Mouse (Mus musculus) kidney, embryonic 16.5 days (tissue): Measurements from ENCODE around the gene Cox20. TPM values are rescaled to one million over a fixed set of nuclear protein-coding genes. Genes with fewer than 3 reads are reported as not detected.

ENCODE experiments used
- ATAC-seq: fragments of 200-750 bp; cut with Nextera tagmentation; 2 replicates; pipeline ENCODE4 v1.8.0; 2017; ENCODE audit warnings: moderate TSS enrichment; ENCODE audit not compliant: low FRiP score, low TSS enrichment
- H3K27ac ChIP-seq: fragments of 300-500 bp; sonication (generic); 2 replicates; pipeline ENCODE4 v1.5.1; 2014; ENCODE audit warnings: low read length
- H3K27me3 ChIP-seq: fragments of 300-500 bp; sonication (generic); 2 replicates; pipeline ENCODE4 v1.6.1; 2014; ENCODE audit warnings: low read length, control low read depth, mixed read lengths; ENCODE audit not compliant: insufficient read depth
- H3K36me3 ChIP-seq: fragments of 300-500 bp; sonication (generic); 2 replicates; pipeline ENCODE4 v1.6.1; 2014; ENCODE audit warnings: low read length, control low read depth, mixed read lengths; ENCODE audit not compliant: insufficient read depth
- H3K4me1 ChIP-seq: fragments of 300-500 bp; sonication (generic); 2 replicates; pipeline ENCODE4 v1.6.1; 2014; ENCODE audit warnings: low read length, control low read depth, mixed read lengths; ENCODE audit not compliant: insufficient read depth
- H3K4me2 ChIP-seq: fragments of 300-500 bp; sonication (generic); replicated peaks from 2 replicates; pipeline ENCODE4 v1.6.1; 2014; ENCODE audit warnings: low read depth, low read length
- H3K4me3 ChIP-seq: fragments of 300-500 bp; sonication (generic); 2 replicates; pipeline ENCODE4 v1.5.1; 2014; ENCODE audit warnings: mild to moderate bottlenecking, low read length
- H3K9ac ChIP-seq: fragments of 300-500 bp; sonication (generic); replicated peaks from 2 replicates; pipeline ENCODE4 v1.6.1; 2014; ENCODE audit warnings: low read length
- H3K9me3 ChIP-seq: fragments of 300-500 bp; sonication (generic); 2 replicates; pipeline ENCODE4 v1.6.1; 2016; ENCODE audit warnings: low read length, control low read depth
- WGBS: fragments of 180-500 bp; shearing (Covaris S2); extraction: QIAGEN DNeasy Blood & Tissue Kit; methylation state at CpG from one replicate; pipeline ENCODE4 v1.1.7; 2014; 5-methylcytosine and 5-hydroxymethylcytosine counted together
- microRNA-seq: library from miRNA; unstranded; fragments of <30 nt; microRNA quantifications from one replicate; pipeline ENCODE4, GENCODE M21; 2016
- polyA plus RNA-seq: library from polyadenylated mRNA; unstranded; fragments of >200 nt; fragmentation: Nextera tagmentation; extraction: Ambion mirVana; gene quantifications from 2 replicates; pipeline ENCODE4 v1.2.1, GENCODE M21; 2015

The Cox20 gene
- polyA plus RNA-seq, 1 experiment from 2014 or later, result 111 TPM

GRCm38 (mm10) chr1:178368548-178369271, 49.8 kb downstream of the Cox20 start:
- WGBS, result 2% methylated on average over 36 of the region's 36 CpGs

GRCm38 (mm10) chr1:178369272-178369651, 50.3 kb downstream of the Cox20 start:
- peak overlapping the region; percentile 52 for H3K4me3 ChIP-seq
- H3K4me2 ChIP-seq, result peak overlapping the region; percentile 77
- peaks cover 17% of the 10 kb centered on the region for H3K4me1 ChIP-seq
- no peaks in the 10 kb centered on the region for H3K27me3 ChIP-seq
- peak; percentile 90 for ATAC-seq
- WGBS, result under 1% methylated on average over 11 of the region's 11 CpGs
- H3K36me3 ChIP-seq, result no peaks in the 10 kb centered on the region
- H3K27ac ChIP-seq, result peak overlapping the region; percentile 80
- H3K9me3 ChIP-seq, result no peaks in the 10 kb centered on the region
- H3K9ac ChIP-seq, result peak overlapping the region; percentile 66

More at GRCm38 (mm10) chr1:178368548-178369271, 49.8 kb downstream of the Cox20 start:
- Histone ChIP-seq H3K27me3 (no peaks in the 10 kb centered on the region), H3K4me1 (peaks cover 17% of the 10 kb centered on the region), H3K27ac (peak overlapping the region; percentile 80), H3K4me2 (peak overlapping the region; percentile 77), H3K9me3 (no peaks in the 10 kb centered on the region), H3K36me3 (no peaks in the 10 kb centered on the region), H3K4me3 (peak overlapping the region; percentile 52), H3K9ac (peak overlapping the region; percentile 66)
- ATAC-seq, result peak; percentile 96

Small RNA genes within 50 kb of the gene (microRNA-seq; reads per million reads assigned to microRNA genes)
- gene Gm27458, result not detected

Other genes with a start within 250 kb of the Cox20 start
- gene Desi2, start 131.7 kb upstream of the Cox20 start, polyA plus RNA-seq, result 18.5 and 23.0 TPM in 2 replicates
- 259 and 263 TPM in 2 replicates for gene Hnrnpu, start 18.7 kb downstream of the Cox20 start, polyA plus RNA-seq
- 5.1 and 5.3 TPM in 2 replicates for gene Efcab2, start 87.0 kb downstream of the Cox20 start, polyA plus RNA-seq
- gene Kif26b, start 210.0 kb downstream of the Cox20 start, polyA plus RNA-seq, result 9.3 and 11.4 TPM in 2 replicates